Mouse (Mus musculus): Measurements from ENCODE around the gene Tmem59l.
A peak's percentile ranks its signal among the peaks of the same experiment; 100 is the strongest.

Tmem59l gene

DNA sequence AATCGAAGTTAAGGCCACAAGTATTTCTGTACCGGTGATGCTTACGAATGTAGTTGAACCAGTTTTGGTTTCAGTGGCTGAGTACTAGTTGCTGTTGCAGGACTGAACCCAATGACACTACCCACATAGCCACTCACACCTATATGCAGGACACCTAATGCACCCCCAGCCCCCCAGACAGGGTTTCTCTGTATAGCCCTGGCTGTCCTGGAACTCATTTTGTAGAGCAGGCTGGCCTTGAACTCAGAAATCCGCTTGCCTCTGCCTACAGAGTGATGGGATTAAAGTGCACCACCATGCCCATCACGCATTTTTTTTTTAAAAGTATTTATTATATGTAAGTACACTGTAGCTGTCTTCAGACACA is 19.9 kb upstream of the Tmem59l start:
- DNase-seq (ENCODE audit: low spot score in 2 of 2): no peak

DNA sequence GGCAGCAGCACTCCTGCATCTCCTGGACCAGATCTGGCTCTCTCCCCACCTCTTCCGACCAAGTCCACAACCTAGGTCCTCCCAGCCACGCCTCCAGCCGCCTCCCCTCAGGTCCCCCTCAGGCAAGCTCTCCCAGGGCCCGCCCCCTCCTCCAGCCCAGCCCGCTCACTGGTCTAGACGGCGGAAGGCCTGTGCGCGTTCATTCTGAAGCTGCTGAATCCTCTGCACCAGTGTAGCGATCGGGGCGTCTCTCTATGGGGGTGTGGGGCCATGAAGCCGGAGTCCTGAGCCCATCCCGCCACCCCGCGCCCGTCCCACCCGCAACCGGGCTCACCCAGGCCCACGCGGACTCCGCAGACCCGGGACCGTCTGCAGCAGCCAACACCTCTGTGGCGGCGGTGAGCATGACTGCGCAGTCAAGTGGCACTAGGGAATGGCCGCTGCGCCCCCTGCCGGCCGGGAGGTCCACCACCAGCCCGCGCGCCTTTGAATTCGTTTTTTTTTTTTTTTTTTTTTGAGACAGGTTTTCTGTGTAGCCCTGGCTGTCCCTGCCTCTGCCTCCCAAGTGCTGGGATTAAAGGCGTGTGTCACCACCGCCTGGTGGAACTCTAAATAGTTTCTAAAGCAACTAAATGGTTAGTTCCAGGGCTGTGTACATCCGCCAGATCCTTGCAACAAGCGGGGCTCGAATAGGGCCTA is 19.3 kb upstream of the Tmem59l start, which contains the start of gene Rex1bd:
Gene Rex1bd (minus strand): TSS at position 425 of the 699 bp plus-strand sequence.
- DNase-seq (ENCODE audit: low spot score in 2 of 2): peak; percentile 91 to 93

GRCm38 (mm10) chr8:70505698-70506327 is 18.7 kb upstream of the Tmem59l start:
- no peak for DNase-seq (ENCODE audit: low spot score in 2 of 2)

GRCm38 (mm10) chr8:70504851-70505250 is 17.7 kb upstream of the Tmem59l start:
- DNase-seq (ENCODE audit: low spot score in 2 of 2): peak; percentile 79 to 84

GRCm38 (mm10) chr8:70504291-70504716 is 17.1 kb upstream of the Tmem59l start:
- no peak for DNase-seq (ENCODE audit: low spot score in 2 of 2)

GRCm38 (mm10) chr8:70503062-70503750 is 16.0 kb upstream of the Tmem59l start:
- peak in 1 of 2 experiments; percentile 58 for DNase-seq (ENCODE audit: low spot score in 2 of 2)

- DNase-seq (ENCODE audit: low spot score in 2 of 2): no peak
Observed at GRCm38 (mm10) chr8:70502540-70502939, 15.4 kb upstream of the Tmem59l start.

DNA sequence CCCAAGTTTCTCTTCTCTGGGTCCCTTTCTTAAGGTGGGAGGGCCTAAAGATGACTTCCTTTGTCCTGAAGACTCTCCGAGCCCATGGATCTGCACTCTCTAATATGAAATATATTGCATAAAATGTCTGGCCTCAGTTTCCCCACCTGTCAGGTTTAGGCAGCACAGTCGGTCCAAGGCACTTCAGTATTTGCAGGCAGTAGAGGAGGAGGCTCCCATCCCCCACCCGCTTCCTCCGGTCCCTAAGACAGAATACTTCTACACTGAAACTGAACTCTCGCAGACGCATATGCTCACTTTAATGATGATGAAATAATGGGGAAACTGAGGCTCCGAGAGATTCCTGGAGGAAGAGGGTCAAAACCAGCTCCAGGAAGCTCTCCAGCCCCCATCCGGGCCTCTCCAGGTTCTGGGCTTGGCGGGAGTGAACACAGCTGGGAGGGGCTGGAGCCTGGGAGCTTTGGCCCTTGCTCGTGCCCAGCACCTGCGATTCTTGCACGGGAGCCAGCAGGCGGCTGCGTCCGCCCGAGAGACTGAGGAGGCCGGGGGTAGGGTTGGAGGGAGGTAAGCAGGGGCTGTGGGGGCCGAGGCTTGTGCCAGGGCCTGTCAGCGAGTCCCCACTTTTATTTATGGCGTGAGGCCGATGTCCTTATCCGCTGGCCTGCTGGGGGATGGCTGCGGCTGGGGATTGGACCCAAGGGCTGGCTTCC is 14.8 kb upstream of the Tmem59l start:
- DNase-seq (ENCODE audit: low spot score in 2 of 2): no peak

- DNase-seq (ENCODE audit: low spot score in 2 of 2): peak in 1 of 2 experiments; percentile 58
Observed at GRCm38 (mm10) chr8:70500386-70501301, 13.5 kb upstream of the Tmem59l start.

- no peak for DNase-seq (ENCODE audit: low spot score in 2 of 2)
Observed at GRCm38 (mm10) chr8:70495771-70496062, 8.6 kb upstream of the Tmem59l start.

DNA sequence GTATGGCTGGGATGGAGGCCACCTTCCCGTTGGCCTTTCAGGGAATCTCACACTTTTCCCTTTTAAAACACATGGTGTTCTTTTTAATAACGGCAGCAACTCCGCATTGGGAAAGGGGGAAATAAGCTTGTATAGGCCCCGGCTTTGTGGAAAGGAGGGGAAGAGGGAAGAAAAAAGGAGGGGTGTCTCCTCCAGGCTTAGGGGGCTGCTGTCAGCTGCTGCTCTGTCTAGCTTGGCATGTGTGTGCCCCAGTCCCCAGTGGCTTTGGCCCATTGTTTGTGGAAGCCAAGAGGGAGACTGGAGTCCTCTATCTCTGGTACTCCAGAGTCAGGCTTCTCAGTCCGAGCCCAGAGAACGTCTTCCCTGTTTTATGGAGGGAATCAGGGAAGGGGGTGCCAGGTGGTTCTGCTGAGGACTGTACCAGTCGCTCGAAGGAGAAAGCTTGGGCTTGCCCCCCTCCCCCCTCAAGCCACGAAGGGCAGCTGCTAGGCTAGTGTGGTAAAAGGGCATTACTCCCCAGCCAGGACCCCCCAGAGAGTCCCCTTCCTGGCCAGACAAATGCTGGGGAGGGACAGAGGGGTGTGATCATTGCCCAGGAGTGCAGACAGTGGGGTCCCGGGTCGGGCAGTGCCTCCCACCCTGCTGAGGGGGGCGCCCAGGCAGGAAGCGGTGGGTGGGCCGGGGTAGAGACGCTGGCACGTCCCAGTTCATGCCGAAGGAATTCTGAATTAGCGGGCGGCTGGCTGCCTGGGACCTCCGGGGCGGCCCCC is 8.0 kb upstream of the Tmem59l start:
- DNase-seq (ENCODE audit: low spot score in 2 of 2): no peak

- peak; percentile 45 to 47 for DNase-seq (ENCODE audit: low spot score in 2 of 2)
Observed at GRCm38 (mm10) chr8:70494416-70494945, 7.3 kb upstream of the Tmem59l start.

DNA sequence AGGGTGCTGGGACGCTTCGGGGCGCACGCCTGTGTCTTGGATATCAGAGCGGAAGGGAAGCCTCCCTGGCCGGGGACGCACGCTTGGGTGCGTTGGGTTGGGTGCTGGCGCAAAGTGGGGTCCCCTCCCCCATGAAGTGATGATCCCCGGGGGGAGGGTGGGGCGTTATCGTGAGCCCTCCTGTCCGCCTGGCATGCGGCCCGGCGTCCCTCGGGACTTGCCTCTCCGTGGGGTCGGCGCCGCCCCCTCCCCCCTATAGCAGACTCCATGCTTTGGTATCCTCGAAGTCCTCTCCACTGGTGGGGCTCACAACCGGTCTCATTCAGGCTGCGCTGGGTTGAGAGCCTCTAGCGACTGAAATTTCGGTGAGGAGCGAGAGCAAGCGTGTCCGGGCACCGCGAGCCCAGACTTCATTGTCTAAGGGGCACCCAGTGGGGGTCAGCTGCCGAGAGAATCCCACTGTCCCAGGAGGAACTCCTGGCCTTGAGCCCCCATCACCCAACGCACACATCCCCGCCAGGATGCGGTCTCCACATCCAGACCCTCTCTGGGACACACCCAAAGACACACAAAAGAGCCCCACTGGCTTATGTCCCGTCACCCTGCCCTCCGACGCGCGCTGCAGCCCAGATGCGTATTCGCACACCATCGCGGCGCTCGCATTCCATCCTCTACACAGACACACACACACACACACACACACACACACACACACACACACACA is 6.7 kb upstream of the Tmem59l start:
- no peak for DNase-seq (ENCODE audit: low spot score in 2 of 2)

DNA sequence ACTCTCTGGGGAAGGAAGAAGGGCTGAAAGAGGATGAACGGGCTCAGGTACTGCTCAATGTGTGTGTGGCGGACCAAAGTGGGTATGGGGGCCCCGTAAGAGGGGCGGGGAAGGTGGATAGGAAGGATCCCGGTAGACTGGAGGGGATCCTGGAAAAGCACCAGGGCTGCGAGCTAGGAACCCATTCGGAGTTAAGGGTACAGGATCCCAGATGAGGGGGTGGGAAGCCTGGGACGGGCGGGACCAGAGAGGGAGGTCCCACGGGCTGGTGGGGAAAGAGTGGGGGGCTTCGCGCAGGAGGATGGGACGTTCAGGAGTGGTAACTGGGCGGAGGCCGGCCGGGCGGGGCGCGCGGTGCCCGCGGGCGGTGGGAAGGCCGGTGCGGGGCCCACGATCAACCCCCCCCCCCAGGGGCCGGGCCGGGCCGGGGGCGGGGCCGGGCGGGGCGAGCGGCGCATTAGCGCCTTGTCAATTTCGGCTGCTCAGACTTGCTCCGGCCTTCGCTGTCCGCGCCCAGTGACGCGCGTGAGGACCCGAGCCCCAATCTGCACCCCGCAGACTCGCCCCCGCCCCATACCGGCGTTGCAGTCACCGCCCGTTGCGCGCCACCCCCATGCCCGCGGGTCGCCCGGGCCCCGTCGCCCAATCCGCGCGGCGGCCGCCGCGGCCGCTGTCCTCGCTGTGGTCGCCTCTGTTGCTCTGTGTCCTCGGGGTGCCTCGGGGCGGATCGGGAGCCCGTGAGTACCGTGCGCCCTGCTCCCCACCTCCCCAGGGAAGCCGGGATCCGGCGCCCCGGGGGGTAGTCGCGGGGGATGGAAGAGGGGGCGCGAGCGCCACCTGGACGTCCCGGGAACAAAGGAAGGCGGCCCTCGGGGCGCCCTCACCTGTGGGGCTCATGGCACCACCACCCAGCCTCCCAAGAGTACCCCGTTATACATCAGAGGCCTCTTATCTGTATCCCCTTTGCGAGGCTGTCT is 5.8 kb upstream of the Tmem59l start, which contains the start of gene Crlf1:
Gene Crlf1 (plus strand): TSS at position 495 of the 977 bp plus-strand sequence.
- no peak for DNase-seq (ENCODE audit: low spot score in 2 of 2)

- no peak for DNase-seq (ENCODE audit: low spot score in 2 of 2)
Observed at GRCm38 (mm10) chr8:70490880-70491495, 3.8 kb upstream of the Tmem59l start.

DNA sequence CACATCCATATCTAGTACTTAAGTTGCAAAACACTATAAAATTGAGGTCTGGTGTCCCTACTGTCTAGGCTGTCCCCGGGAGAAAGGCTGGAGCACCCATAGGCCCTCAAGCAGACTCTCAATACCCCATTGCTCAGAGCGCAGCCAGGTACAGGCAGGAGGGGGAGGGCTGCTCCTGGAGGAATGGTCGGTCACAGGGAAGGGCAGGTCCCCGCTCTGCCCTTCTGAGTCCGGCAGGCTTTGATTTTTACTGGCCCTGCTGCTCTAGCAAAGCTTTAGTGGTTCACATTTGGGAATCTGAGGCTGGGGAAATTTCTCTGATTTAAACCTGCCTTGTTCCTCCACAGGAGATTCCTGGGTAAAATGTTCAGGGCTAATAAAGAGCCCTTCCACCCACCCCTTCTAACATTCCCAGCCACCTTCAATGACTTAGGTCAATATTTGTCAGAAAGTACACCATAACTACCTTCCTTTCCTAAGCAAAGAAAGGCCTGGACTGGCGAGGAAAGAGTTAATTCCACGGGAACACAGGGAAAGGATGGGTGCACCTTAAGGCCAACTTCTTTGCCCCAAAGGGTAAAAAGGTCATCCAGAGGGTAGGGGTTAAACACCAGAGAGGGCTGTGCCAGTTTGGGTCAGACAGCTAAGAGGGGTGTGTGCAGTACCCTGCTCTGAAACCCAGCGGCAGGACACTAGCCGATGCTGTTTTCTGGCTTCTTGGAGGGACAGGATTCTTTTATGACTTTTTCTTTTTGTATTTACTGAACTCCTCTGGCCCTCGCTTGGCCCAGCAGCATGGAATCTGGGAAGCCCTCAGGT is 3.1 kb upstream of the Tmem59l start:
- DNase-seq (ENCODE audit: low spot score in 2 of 2): no peak

DNA sequence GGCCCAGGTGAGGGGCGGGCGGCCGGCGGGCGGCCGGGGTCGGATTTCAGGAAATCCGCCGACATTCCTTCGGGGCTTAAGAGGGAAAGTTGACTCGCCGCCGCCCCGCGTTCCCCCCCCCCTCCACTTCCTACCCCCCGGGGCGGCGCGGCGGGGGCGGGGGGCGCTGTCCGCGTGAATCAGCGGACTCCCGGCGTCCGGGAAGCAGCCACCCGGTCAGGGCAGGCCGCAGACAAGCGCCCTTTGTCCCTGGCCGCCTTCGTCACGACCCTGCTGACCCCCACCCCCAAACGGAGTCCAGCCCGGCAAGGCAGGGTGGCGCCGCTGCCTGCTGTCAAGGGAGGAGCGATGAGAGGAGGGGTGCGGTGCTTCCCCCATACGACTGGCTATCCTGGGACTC is 2.4 kb upstream of the Tmem59l start:
- DNase-seq (ENCODE audit: low spot score in 2 of 2): no peak
